Mouse (Mus musculus): Measurements from ENCODE around the gene Cfap157. TPM values are rescaled to one million over a fixed set of nuclear protein-coding genes. Genes with fewer than 3 reads are reported as not detected.

The Cfap157 gene
- total and polyA plus RNA-seq, 2 experiments from 2014 or later = 0.22 TPM; not detected in 1

GRCm38 (mm10) chr2:32823579-32824154, 39.4 kb upstream of the Cfap157 start:
- DNase-seq (ENCODE audit: low spot score) (no peak), ATAC-seq (ENCODE audit: insufficient read depth, low read depth) (no peak)
- H3K4me2 ChIP-seq (ENCODE audit: low read depth, low read length) = no peak overlapping the region
- H3K4me1 ChIP-seq (ENCODE audit: control insufficient read depth, insufficient read depth) = peaks cover 5% of the 10 kb centered on the region
- H3K36me3 ChIP-seq (replicated peaks; ENCODE audit: control insufficient read depth, insufficient read depth, low read length) = peaks cover 12% of the 10 kb centered on the region
- WGBS = 77% methylated on average over 8 of the region's 8 CpGs
- H3K27me3 ChIP-seq (ENCODE audit: control insufficient read depth, insufficient read depth, low read length) = no peaks in the 10 kb centered on the region
- no peaks in the 10 kb centered on the region for H3K9me3 ChIP-seq (replicated peaks; ENCODE audit: control insufficient read depth, low read length)
- H3K4me3 ChIP-seq (ENCODE audit: low read depth, low read length) = no peak overlapping the region
- TF ChIP-seq CTCF (IDR thresholded peaks at IDR 0.05; ENCODE audit: low read depth) (no peak), EP300 (IDR thresholded peaks at IDR 0.05; ENCODE audit: low read depth) (no peak)
- H3K9ac ChIP-seq (replicated peaks; ENCODE audit: low read depth, low read length) = no peak overlapping the region
- no peak overlapping the region for H3K27ac ChIP-seq (ENCODE audit: low read depth)

- TF ChIP-seq CTCF (IDR thresholded peaks at IDR 0.05; ENCODE audit: low read depth) = no peak
- no peak for TF ChIP-seq EP300 (IDR thresholded peaks at IDR 0.05; ENCODE audit: low read depth)
- 46% methylated on average over 11 of the region's 11 CpGs for WGBS
- Histone ChIP-seq H3K9me3 (replicated peaks; ENCODE audit: control insufficient read depth, low read length) (no peaks in the 10 kb centered on the region), H3K4me3 (ENCODE audit: low read depth, low read length) (no peak overlapping the region), H3K4me1 (ENCODE audit: control insufficient read depth, insufficient read depth) (0 out of 2 replicates have a peak, but pooled peaks cover under 1% of the 10 kb centered on the region), H3K27ac (ENCODE audit: low read depth) (no peak overlapping the region), H3K9ac (replicated peaks; ENCODE audit: low read depth, low read length) (no peak overlapping the region), H3K36me3 (replicated peaks; ENCODE audit: control insufficient read depth, insufficient read depth, low read length) (peaks cover 17% of the 10 kb centered on the region), H3K27me3 (ENCODE audit: control insufficient read depth, insufficient read depth, low read length) (no peaks in the 10 kb centered on the region), H3K4me2 (ENCODE audit: low read depth, low read length) (no peak overlapping the region)
- DNase-seq (ENCODE audit: low spot score) = no peak
- ATAC-seq (ENCODE audit: insufficient read depth, low read depth) = no peak
Observed at GRCm38 (mm10) chr2:32823153-32823552, 38.9 kb upstream of the Cfap157 start.

GRCm38 (mm10) chr2:32822643-32823042, 38.4 kb upstream of the Cfap157 start:
- H3K9ac ChIP-seq (replicated peaks; ENCODE audit: low read depth, low read length) = no peak overlapping the region
- no peak for TF ChIP-seq CTCF (IDR thresholded peaks at IDR 0.05; ENCODE audit: low read depth)
- no peak for TF ChIP-seq EP300 (IDR thresholded peaks at IDR 0.05; ENCODE audit: low read depth)
- DNase-seq (ENCODE audit: low spot score) (no peak), ATAC-seq (ENCODE audit: insufficient read depth, low read depth) (no peak)
- H3K4me3 ChIP-seq (ENCODE audit: low read depth, low read length) = no peak overlapping the region
- H3K9me3 ChIP-seq (replicated peaks; ENCODE audit: control insufficient read depth, low read length) = no peaks in the 10 kb centered on the region
- H3K36me3 ChIP-seq (replicated peaks; ENCODE audit: control insufficient read depth, insufficient read depth, low read length) = peaks cover 22% of the 10 kb centered on the region
- WGBS = 77% methylated on average over 6 of the region's 6 CpGs
- no peaks in the 10 kb centered on the region for H3K4me1 ChIP-seq (ENCODE audit: control insufficient read depth, insufficient read depth)
- H3K4me2 ChIP-seq (ENCODE audit: low read depth, low read length) = no peak overlapping the region
- no peaks in the 10 kb centered on the region for H3K27me3 ChIP-seq (ENCODE audit: control insufficient read depth, insufficient read depth, low read length)
- no peak overlapping the region for H3K27ac ChIP-seq (ENCODE audit: low read depth)

GRCm38 (mm10) chr2:32821041-32821802, 37.0 kb upstream of the Cfap157 start:
- H3K4me2 ChIP-seq (ENCODE audit: low read depth, low read length) = no peak overlapping the region
- H3K27me3 ChIP-seq (ENCODE audit: control insufficient read depth, insufficient read depth, low read length) = no peaks in the 10 kb centered on the region
- ATAC-seq (ENCODE audit: insufficient read depth, low read depth) (no peak), DNase-seq (ENCODE audit: low spot score) (no peak)
- H3K9me3 ChIP-seq (replicated peaks; ENCODE audit: control insufficient read depth, low read length) = no peaks in the 10 kb centered on the region
- H3K27ac ChIP-seq (ENCODE audit: low read depth) = no peak overlapping the region
- H3K36me3 ChIP-seq (replicated peaks; ENCODE audit: control insufficient read depth, insufficient read depth, low read length) = peaks cover 24% of the 10 kb centered on the region
- H3K9ac ChIP-seq (replicated peaks; ENCODE audit: low read depth, low read length) = no peak overlapping the region
- WGBS = 63% methylated on average over 11 of the region's 11 CpGs
- peak; percentile 70 for TF ChIP-seq CTCF (IDR thresholded peaks at IDR 0.05; ENCODE audit: low read depth)
- TF ChIP-seq EP300 (IDR thresholded peaks at IDR 0.05; ENCODE audit: low read depth) = no peak
- H3K4me3 ChIP-seq (ENCODE audit: low read depth, low read length) = no peak overlapping the region
- H3K4me1 ChIP-seq (ENCODE audit: control insufficient read depth, insufficient read depth) = no peaks in the 10 kb centered on the region

GRCm38 (mm10) chr2:32818208-32818607, 34.0 kb upstream of the Cfap157 start:
- TF ChIP-seq EP300 (IDR thresholded peaks at IDR 0.05; ENCODE audit: low read depth) (no peak), CTCF (IDR thresholded peaks at IDR 0.05; ENCODE audit: low read depth) (no peak)
- Histone ChIP-seq H3K4me3 (ENCODE audit: low read depth, low read length) (no peak overlapping the region), H3K4me1 (ENCODE audit: control insufficient read depth, insufficient read depth) (no peaks in the 10 kb centered on the region), H3K9ac (replicated peaks; ENCODE audit: low read depth, low read length) (no peak overlapping the region), H3K27ac (ENCODE audit: low read depth) (no peak overlapping the region), H3K27me3 (ENCODE audit: control insufficient read depth, insufficient read depth, low read length) (no peaks in the 10 kb centered on the region), H3K4me2 (ENCODE audit: low read depth, low read length) (no peak overlapping the region), H3K36me3 (replicated peaks; ENCODE audit: control insufficient read depth, insufficient read depth, low read length) (peaks cover 48% of the 10 kb centered on the region), H3K9me3 (replicated peaks; ENCODE audit: control insufficient read depth, low read length) (no peaks in the 10 kb centered on the region)
- 93% methylated on average over 5 of the region's 5 CpGs for WGBS
- no peak for ATAC-seq (ENCODE audit: insufficient read depth, low read depth)
- DNase-seq (ENCODE audit: low spot score) = no peak

Measured in heart, postnatal 0 days (tissue).